Mouse (Mus musculus) cerebellum, adult 2 months (tissue): ENCODE measurements around the gene Kmt5a.

ENCODE experiments used
- CTCF ChIP-seq: fragments of 200-500 bp; IDR thresholded peaks from 2 replicates; pipeline ENCODE4 v1.5.1; 2011; ENCODE audit warnings: low read depth, mild to moderate bottlenecking, control low read depth, low read length, moderate library complexity, borderline replicate concordance; ENCODE audit not compliant: insufficient read depth
- POLR2A ChIP-seq: fragments of 200-500 bp; IDR thresholded peaks from 2 replicates; pipeline ENCODE4 v1.6.1; 2011; ENCODE audit warnings: low read length, control low read depth, borderline replicate concordance; ENCODE audit not compliant: insufficient read depth

DNA sequence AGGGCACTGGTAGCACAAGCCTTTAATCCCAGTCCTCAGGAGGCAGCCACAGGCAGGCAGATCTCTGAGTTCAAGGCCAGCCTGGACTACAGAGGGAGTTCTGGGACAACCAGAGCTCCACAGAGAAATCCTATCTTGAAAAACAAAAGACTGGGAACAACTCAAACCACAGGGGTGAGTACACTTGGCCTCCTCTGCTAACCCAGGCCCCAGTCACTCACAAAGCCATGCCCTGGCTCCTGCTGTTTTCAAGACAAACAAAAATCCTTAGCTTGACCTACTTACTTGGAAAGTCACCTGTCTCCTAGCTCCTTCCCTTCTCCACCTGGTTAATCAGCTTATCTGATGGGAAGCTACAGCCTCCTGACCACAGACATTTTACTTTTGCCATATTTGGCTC lies 25.2 kb downstream of the Kmt5a start:
- TF ChIP-seq POLR2A (no peak), CTCF (no peak)
